Mouse (Mus musculus): Measurements from ENCODE around the gene Gtf3c4. TPM values are rescaled to one million over a fixed set of nuclear protein-coding genes. Genes with fewer than 3 reads are reported as not detected.

Gene Gtf3c4
- total and polyA plus RNA-seq, 3 experiments: 25.0 to 37.6 (median 26.0) TPM

- TF ChIP-seq POLR2AphosphoS5 (IDR thresholded peaks at IDR 0.05; ENCODE audit: insufficient replicate concordance, low read depth, low read length) (no peak), GATA2 (IDR thresholded peaks at IDR 0.05; ENCODE audit: borderline replicate concordance, low read depth, low read length) (no peak), TAL1 (conservative IDR thresholded peaks at IDR 0.05; ENCODE audit: low read depth, low read length) (no peak), CTCF (IDR thresholded peaks at IDR 0.05; ENCODE audit: low read depth, low read length) (no peak), GATA1 (IDR thresholded peaks at IDR 0.05; ENCODE audit: borderline replicate concordance, low read length) (no peak)
- no peak overlapping the region for H3K4me3 ChIP-seq (ENCODE audit: low read depth, low read length)
- no peaks in the 10 kb centered on the region for H3K9me3 ChIP-seq (replicated peaks)
- H3K4me1 ChIP-seq (ENCODE audit: insufficient read depth, low read depth, low read length): peaks cover 12% of the 10 kb centered on the region; the same call in 1 of the 2 replicates
- no peaks in the 10 kb centered on the region for H3K27me3 ChIP-seq (ENCODE audit: insufficient read depth, low read length)
- ATAC-seq (ENCODE audit: extremely low read depth, insufficient number of reproducible peaks, low FRiP score, poor library complexity, severe bottlenecking): no peak
- H3K36me3 ChIP-seq (replicated peaks): peaks cover 95% of the 10 kb centered on the region
- DNase-seq (ENCODE audit: low spot score): no peak
Measured at GRCm38 (mm10) chr2:28848879-28849278, 8.7 kb upstream of the Gtf3c4 start.

DNA sequence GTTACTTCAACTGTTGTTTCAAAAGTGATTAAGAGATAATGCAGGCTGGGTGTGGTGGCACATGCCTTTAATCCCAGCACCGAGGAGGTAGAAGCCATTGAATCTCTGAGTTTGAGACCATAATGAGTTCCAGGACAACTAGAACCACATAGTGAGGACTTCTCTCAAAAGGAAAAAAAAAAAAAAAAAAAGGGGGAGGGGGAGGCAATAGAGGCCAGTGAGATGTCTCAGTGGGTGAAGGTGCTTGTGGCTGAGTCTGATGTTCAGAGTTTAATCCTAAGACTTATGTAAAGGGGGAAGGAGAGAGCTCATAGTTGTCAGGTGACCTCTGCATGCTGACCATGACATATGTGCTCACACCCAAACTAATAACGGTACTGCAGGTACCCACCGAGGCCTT lies 1.9 kb upstream of the Gtf3c4 start:
- H3K36me3 ChIP-seq (replicated peaks): peaks cover 55% of the 10 kb centered on the region
- no peak for ATAC-seq (ENCODE audit: extremely low read depth, insufficient number of reproducible peaks, low FRiP score, poor library complexity, severe bottlenecking)
- no peaks in the 10 kb centered on the region for H3K27me3 ChIP-seq (ENCODE audit: insufficient read depth, low read length)
- H3K4me1 ChIP-seq (ENCODE audit: insufficient read depth, low read depth, low read length): peaks cover 39% of the 10 kb centered on the region
- H3K4me3 ChIP-seq (ENCODE audit: low read depth, low read length): peak overlapping the region; percentile 43; the same call in 1 of the 2 replicates
- TF ChIP-seq CTCF (IDR thresholded peaks at IDR 0.05; ENCODE audit: low read depth, low read length) (no peak), GATA2 (IDR thresholded peaks at IDR 0.05; ENCODE audit: borderline replicate concordance, low read depth, low read length) (no peak), POLR2AphosphoS5 (IDR thresholded peaks at IDR 0.05; ENCODE audit: insufficient replicate concordance, low read depth, low read length) (no peak), TAL1 (conservative IDR thresholded peaks at IDR 0.05; ENCODE audit: low read depth, low read length) (no peak), GATA1 (IDR thresholded peaks at IDR 0.05; ENCODE audit: borderline replicate concordance, low read length) (no peak)
- no peaks in the 10 kb centered on the region for H3K9me3 ChIP-seq (replicated peaks)
- no peak for DNase-seq (ENCODE audit: low spot score)

DNA sequence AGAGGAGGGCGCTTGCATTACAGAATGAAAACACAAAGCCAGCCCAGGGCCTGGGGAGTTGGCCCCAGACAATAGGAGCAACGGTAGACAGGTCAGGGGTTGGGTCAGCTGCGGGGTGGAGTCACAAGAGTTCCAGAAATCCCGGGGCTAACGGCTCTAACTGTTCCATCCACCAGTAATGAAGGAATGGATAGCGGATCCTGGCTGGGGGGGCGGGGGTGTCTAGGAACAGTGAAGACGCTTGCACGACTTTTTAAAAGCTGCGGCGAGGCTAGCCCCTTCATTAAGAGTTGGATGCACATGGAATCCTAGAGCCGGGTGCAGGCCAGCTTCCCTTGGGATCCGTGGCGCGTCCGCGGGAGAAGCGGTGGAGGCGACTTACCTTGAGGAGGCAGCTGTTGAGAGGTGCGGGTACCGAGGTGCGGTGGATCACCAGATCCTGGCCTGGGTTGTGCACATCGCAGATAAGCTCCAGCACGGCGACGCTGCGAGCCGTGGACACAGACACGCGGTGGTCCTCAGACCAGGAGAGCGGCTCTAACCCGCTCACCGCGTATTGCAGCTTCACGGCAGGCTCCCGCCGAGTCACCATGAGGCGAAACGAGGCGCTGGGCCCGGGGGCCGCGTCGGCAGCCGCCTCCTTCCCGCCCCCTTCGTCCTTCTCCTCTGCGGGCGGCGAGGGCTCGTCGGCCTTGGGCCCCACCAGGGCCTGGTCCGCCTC lies 499 bp downstream of the Gtf3c4 start:
- peak; percentile 31; the same call in 1 of the 2 replicates for ATAC-seq (ENCODE audit: extremely low read depth, insufficient number of reproducible peaks, low FRiP score, poor library complexity, severe bottlenecking)
- Histone ChIP-seq H3K27me3 (ENCODE audit: insufficient read depth, low read length) (no peaks in the 10 kb centered on the region), H3K9me3 (replicated peaks) (no peaks in the 10 kb centered on the region), H3K4me1 (ENCODE audit: insufficient read depth, low read depth, low read length) (peaks cover 40% of the 10 kb centered on the region), H3K4me3 (ENCODE audit: low read depth, low read length) (peak overlapping the region; percentile 100), H3K36me3 (replicated peaks) (peaks cover 48% of the 10 kb centered on the region)
- DNase-seq (ENCODE audit: low spot score): peak; percentile 28
- TF ChIP-seq GATA1 (IDR thresholded peaks at IDR 0.05; ENCODE audit: borderline replicate concordance, low read length) (no peak), GATA2 (IDR thresholded peaks at IDR 0.05; ENCODE audit: borderline replicate concordance, low read depth, low read length) (no peak), TAL1 (conservative IDR thresholded peaks at IDR 0.05; ENCODE audit: low read depth, low read length) (no peak), POLR2AphosphoS5 (IDR thresholded peaks at IDR 0.05; ENCODE audit: insufficient replicate concordance, low read depth, low read length) (no peak), CTCF (IDR thresholded peaks at IDR 0.05; ENCODE audit: low read depth, low read length) (no peak)

GRCm38 (mm10) chr2:28836181-28836940 lies 3.8 kb downstream of the Gtf3c4 start:
- peaks cover 29% of the 10 kb centered on the region for H3K4me1 ChIP-seq (ENCODE audit: insufficient read depth, low read depth, low read length)
- ATAC-seq (ENCODE audit: extremely low read depth, insufficient number of reproducible peaks, low FRiP score, poor library complexity, severe bottlenecking) (no peak), DNase-seq (ENCODE audit: low spot score) (no peak)
- H3K36me3 ChIP-seq (replicated peaks): peaks cover 58% of the 10 kb centered on the region
- H3K4me3 ChIP-seq (ENCODE audit: low read depth, low read length): no peak overlapping the region
- no peak for TF ChIP-seq TAL1 (conservative IDR thresholded peaks at IDR 0.05; ENCODE audit: low read depth, low read length)
- TF ChIP-seq GATA1 (IDR thresholded peaks at IDR 0.05; ENCODE audit: borderline replicate concordance, low read length): no peak
- no peak for TF ChIP-seq GATA2 (IDR thresholded peaks at IDR 0.05; ENCODE audit: borderline replicate concordance, low read depth, low read length)
- no peak for TF ChIP-seq POLR2AphosphoS5 (IDR thresholded peaks at IDR 0.05; ENCODE audit: insufficient replicate concordance, low read depth, low read length)
- TF ChIP-seq CTCF (IDR thresholded peaks at IDR 0.05; ENCODE audit: low read depth, low read length): no peak
- no peaks in the 10 kb centered on the region for H3K27me3 ChIP-seq (ENCODE audit: insufficient read depth, low read length)
- H3K9me3 ChIP-seq (replicated peaks): no peaks in the 10 kb centered on the region

DNA sequence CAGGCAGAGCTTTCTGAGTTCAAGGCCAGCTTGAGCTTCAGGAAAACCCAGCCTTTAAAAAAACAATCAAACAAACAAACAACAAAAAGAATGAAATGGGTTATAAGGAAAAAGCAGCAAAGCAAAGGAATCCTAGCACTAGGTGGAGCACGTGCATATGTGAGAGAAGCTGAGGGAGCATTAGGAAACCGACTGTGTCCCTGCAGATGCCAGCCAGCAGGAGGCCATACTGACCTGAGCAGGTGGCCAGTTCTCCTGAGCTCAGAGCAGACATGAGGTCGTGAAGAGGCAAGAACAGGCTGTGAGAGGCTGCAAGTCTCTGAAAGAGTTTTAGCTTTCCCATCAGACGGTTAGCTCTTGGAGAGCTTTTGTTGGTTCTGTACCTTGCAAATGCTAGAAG lies 10.9 kb downstream of the Gtf3c4 start:
- no peak for DNase-seq (ENCODE audit: low spot score)
- Histone ChIP-seq H3K4me1 (ENCODE audit: insufficient read depth, low read depth, low read length) (peaks cover 25% of the 10 kb centered on the region), H3K36me3 (replicated peaks) (peaks cover 98% of the 10 kb centered on the region), H3K4me3 (ENCODE audit: low read depth, low read length) (no peak overlapping the region), H3K9me3 (replicated peaks) (no peaks in the 10 kb centered on the region), H3K27me3 (ENCODE audit: insufficient read depth, low read length) (no peaks in the 10 kb centered on the region)
- no peak for TF ChIP-seq CTCF (IDR thresholded peaks at IDR 0.05; ENCODE audit: low read depth, low read length)
- TF ChIP-seq TAL1 (conservative IDR thresholded peaks at IDR 0.05; ENCODE audit: low read depth, low read length): no peak
- no peak for TF ChIP-seq GATA1 (IDR thresholded peaks at IDR 0.05; ENCODE audit: borderline replicate concordance, low read length)
- no peak for TF ChIP-seq POLR2AphosphoS5 (IDR thresholded peaks at IDR 0.05; ENCODE audit: insufficient replicate concordance, low read depth, low read length)
- TF ChIP-seq GATA2 (IDR thresholded peaks at IDR 0.05; ENCODE audit: borderline replicate concordance, low read depth, low read length): no peak
- ATAC-seq (ENCODE audit: extremely low read depth, insufficient number of reproducible peaks, low FRiP score, poor library complexity, severe bottlenecking): no peak

DNA sequence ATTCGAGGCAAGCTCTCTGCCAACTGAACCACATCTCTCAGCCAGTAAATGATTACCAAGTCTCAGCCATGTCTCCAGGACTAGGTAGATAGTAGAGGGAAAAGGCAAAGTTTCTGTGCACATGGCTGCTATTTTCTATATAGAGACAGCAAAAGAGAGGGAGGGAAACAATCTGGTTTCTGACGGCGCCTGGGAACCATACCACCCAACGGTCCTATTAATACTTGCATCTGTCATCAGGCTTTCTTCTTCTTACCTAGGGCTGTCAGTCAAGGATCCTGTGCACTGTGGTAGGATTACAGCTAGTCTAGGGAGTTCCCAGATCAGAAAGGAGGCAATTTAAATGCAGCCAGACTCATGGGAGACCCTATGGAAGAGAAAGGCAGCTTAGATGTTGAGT lies 21.3 kb downstream of the Gtf3c4 start:
- Histone ChIP-seq H3K9me3 (replicated peaks) (no peaks in the 10 kb centered on the region), H3K4me3 (ENCODE audit: low read depth, low read length) (no peak overlapping the region), H3K27me3 (ENCODE audit: insufficient read depth, low read length) (peaks cover 17% of the 10 kb centered on the region), H3K36me3 (replicated peaks) (peaks cover 29% of the 10 kb centered on the region), H3K4me1 (ENCODE audit: insufficient read depth, low read depth, low read length) (peaks cover 3% of the 10 kb centered on the region; the same call in 1 of the 2 replicates)
- no peak for ATAC-seq (ENCODE audit: extremely low read depth, insufficient number of reproducible peaks, low FRiP score, poor library complexity, severe bottlenecking)
- TF ChIP-seq TAL1 (conservative IDR thresholded peaks at IDR 0.05; ENCODE audit: low read depth, low read length): no peak
- TF ChIP-seq GATA1 (IDR thresholded peaks at IDR 0.05; ENCODE audit: borderline replicate concordance, low read length): no peak
- TF ChIP-seq POLR2AphosphoS5 (IDR thresholded peaks at IDR 0.05; ENCODE audit: insufficient replicate concordance, low read depth, low read length): no peak
- TF ChIP-seq GATA2 (IDR thresholded peaks at IDR 0.05; ENCODE audit: borderline replicate concordance, low read depth, low read length): no peak
- no peak for TF ChIP-seq CTCF (IDR thresholded peaks at IDR 0.05; ENCODE audit: low read depth, low read length)
- no peak for DNase-seq (ENCODE audit: low spot score)

Measured in G1E (cell line).